Mouse (Mus musculus): ENCODE measurements around the gene Ppp4r1.

- TF ChIP-seq CTCF (IDR thresholded peaks at IDR 0.05; ENCODE audit: insufficient read depth, low read depth, low read length): no peak
- TF ChIP-seq POLR2A (IDR thresholded peaks at IDR 0.05; ENCODE audit: insufficient read depth, low read depth, low read length): no peak
Observed at GRCm38 (mm10) chr17:65862579-65862978, 80.2 kb downstream of the Ppp4r1 start.
